Mouse (Mus musculus) liver, postnatal 0 days (tissue): ENCODE measurements at regions not wholly inside any gene's neighbourhood (a gene's known extent, or its start where the extent isn't known, plus 50 kb on each side); places are given as distances from the start of the nearest gene placed in this dataset.

Source experiments
- CTCF ChIP-seq: sonication (generic); IDR thresholded peaks from 2 replicates; pipeline ENCODE4 v1.5.1; 2016; ENCODE audit warnings: antibody characterized with exemption, low read depth
- EP300 ChIP-seq: IDR thresholded peaks from 2 replicates; pipeline ENCODE4 v1.6.1; 2016; ENCODE audit warnings: antibody characterized with exemption, low read depth, mild to moderate bottlenecking

GRCm38 (mm10) chr2:63556858-63557419 lies 372.9 kb upstream of the Kcnh7 start:
- TF ChIP-seq CTCF (no peak), EP300 (no peak)
